Mouse (Mus musculus) liver, embryonic 14.5 days (tissue): ENCODE measurements around the gene Shank2.

ENCODE experiments used
- CTCF ChIP-seq: IDR thresholded peaks from 2 replicates; pipeline ENCODE4 v1.5.1; 2016; ENCODE audit warnings: antibody characterized with exemption, low read depth, control low read depth
- EP300 ChIP-seq: IDR thresholded peaks from 2 replicates; pipeline ENCODE4 v1.6.1; 2016; ENCODE audit warnings: antibody characterized with exemption, low read depth

DNA sequence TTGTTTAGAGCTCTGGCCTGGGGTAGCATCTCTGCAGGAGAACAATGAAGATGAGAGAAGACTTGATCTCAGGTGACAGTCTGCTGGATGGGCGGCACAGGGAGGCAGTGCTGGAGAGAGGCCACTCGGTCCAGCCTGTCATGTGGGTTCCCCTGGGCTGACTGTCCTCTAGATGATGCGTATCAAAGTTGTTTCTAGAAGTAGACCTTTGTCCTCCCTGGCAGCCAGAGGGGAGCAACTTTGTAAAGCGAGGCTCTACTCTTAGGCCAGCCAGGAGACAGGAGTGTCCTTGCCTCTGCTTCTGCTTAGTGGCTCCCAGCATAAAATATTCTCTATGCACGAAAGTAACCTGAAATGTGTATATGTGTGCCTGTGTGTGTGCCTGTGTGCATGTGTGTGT is 27.5 kb downstream of the Shank2 start:
- TF ChIP-seq CTCF (no peak), EP300 (no peak)
